Mouse (Mus musculus) embryonic fibroblast, embryonic 13.5 days (primary cell): Measurements from ENCODE around the gene Itgb3.

Experiments
- CTCF ChIP-seq: IDR thresholded peaks from 2 replicates; pipeline ENCODE4 v1.5.1; 2011; ENCODE audit warnings: mild to moderate bottlenecking, control low read depth, low read length, moderate library complexity, borderline replicate concordance; ENCODE audit not compliant: insufficient read depth
- POLR2A ChIP-seq: IDR thresholded peaks from 2 replicates; pipeline ENCODE4 v1.6.1; 2011; ENCODE audit warnings: low read depth, mild to moderate bottlenecking, control low read depth, low read length, moderate library complexity

DNA sequence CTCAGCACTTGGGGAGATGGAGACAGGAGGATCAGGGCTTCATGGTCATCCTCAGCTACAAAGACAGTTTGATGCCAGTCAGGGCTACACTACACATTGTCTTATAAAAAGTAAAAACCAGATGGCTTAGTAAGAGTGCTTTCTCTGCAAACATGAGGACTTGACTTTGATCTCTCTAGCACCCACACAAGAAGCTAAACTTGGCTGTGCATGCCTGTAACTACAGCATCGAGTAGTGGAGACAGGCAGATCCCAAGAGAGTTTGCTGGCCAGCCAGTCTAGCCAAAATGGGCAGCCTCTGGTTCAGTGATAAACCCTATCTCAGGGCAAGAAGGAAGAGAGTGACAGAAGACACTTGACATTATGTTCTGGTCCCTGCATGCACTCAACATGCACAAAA lies 44.3 kb upstream of the Itgb3 start:
- no peak for TF ChIP-seq CTCF
- no peak for TF ChIP-seq POLR2A
